Mouse (Mus musculus): Measurements from ENCODE around the gene Trp53bp2.
A peak's percentile ranks its signal among the peaks of the same experiment; 100 is the strongest.

The Trp53bp2 gene

DNA sequence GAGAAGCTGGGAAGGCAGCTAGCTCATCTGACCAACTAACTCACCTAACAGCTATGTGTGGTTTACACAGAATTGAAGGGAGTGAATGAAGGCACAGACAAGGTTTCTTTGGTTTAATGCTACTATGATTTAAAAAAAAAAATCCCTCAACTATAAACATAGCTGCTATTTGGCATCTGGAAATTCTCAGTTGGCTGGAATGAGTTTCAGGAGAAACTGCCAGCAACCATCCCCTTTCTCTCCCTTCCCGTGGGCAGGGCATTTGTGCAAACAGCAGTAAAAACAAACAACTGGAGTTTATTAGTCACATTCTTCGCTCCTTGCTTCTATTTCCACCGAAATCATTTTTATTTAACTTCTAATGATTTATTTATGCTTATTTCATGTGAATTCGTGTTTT is 2.4 kb upstream of the Trp53bp2 start:
- no peak for DNase-seq (ENCODE audit: inconsistent age in 2 of 2, low spot score in 1 of 2)

DNA sequence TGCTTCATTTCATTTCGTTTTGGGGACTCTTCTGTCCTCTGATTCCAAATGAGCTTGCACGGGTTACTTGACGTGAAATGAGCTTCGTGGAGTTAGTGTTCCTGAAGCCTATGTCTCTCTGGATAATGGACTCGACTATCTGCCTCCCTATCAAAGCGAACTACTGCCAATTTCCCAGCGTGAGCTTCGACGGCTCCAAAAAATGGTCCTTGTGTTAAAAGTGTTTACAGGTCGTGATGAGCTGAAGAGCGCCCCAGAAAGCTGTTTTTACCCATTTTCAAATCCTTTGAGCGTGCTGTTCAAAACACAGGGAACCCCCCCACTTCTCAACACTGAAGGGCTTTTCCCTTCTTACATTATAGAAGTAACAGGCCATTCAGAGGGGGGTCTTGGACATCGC is 729 bp upstream of the Trp53bp2 start:
- no peak for DNase-seq (ENCODE audit: inconsistent age in 2 of 2, low spot score in 1 of 2)

DNA sequence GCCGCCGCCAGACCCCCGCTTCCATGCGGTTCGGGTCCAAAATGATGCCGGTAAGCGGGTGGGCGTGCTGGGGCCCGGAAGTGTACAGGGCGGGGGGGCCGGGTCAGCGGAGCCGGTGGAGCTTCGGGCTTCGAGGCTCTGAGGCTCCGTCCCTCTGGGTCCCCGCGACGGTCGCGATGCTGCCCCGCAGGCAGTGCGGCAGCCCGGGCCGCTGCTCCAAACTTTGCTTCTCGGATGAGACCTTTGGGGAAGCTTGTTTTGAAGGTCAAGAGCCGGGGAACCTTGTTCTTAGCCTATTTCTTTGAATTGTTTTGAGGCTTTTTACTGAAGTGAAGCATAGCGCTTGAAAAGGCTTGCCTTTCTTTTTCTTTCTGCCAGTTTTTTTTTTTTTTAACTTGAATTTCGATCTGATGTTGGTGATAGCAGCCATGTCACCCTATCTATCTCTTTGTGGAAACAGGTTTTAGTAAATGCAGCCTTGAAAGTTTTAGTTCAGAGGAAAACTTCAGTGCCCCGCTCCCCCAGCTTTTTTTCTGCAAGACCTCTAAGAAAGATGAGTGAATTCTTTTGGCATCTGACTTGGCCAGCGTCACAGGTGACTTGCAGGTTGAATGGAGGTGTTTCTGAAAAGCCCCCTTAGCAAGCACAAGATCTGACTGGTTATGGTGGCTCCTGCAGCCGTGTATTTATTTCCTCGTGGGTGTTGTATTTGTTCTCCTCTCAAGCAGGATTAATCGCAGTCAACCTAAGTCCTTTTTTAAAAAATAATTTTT is 615 bp downstream of the Trp53bp2 start:
- peak in 1 of 2 experiments; percentile 16 for DNase-seq (ENCODE audit: inconsistent age in 2 of 2, low spot score in 1 of 2)

DNA sequence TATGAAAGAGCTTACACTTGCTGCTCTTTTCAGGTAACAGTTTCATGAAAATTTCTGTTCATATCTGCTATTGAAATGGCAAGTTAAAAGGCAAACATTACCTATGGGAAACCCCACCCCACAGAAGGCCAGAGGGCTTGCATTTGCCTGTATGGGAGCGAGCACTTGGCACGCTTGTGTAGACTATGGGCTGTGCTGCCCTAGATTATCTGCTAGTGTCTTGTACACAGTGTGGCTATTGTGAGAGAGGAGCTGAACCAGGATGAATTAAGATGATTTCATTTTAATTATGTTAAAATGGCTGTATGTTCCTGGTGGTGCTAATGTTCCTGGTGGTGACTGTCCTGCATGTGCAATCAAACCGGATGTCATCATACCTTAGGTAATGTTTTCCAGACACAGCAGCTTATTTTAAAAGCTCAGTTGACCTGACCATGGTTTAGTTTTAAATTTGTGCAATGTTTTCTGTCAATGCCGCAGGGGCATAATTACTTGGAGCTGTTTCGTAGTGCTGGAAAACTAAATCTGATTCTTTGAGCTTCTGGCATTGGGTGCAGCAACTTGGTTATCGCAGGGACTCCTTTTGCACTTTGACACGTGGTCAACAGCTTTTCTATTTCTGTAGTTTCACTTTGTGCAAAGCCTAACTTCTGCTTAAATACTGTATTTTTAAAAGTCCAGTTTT is 3.8 kb downstream of the Trp53bp2 start:
- DNase-seq (ENCODE audit: inconsistent age in 2 of 2, low spot score in 1 of 2) = peak in 1 of 2 experiments; percentile 54

DNA sequence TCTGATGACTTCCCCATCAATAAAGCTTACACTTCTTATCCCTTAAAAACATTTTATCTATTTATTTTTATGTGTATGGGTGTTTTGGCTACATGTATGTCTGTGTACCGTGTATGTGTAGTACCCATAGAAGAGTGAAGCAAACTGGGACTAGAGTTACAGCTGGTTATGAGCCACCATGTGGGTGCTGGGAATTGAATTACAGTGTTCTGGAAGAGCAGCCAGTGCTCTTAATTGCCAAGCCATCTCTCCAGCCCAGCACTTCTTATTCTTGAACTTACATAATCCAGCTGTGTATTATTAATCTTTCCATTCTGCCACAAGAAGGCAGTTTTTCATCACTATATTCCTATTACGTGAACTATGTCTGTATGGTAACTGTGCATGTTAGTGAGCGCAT is 10.5 kb downstream of the Trp53bp2 start:
- DNase-seq (ENCODE audit: inconsistent age in 2 of 2, low spot score in 1 of 2) = no peak

DNA sequence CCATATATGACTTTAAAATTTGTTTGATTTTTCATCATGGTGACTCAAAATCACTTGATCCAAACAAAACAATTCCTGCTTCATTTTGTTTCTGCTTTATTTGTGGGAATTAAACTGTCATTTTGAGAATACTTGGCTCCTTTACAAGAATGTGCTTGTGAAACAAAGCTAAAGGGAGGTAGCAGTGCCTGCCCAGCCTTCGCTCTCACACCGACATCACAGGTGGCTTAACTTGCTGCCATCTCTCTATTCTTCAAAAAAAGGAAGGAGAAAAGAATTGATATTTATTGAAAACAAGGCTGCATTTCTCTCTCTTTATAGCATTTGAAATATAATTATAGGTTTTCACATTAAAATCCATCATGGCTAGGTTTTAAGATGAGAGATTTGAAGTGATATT is 15.3 kb downstream of the Trp53bp2 start:
- DNase-seq (ENCODE audit: inconsistent age in 2 of 2, low spot score in 1 of 2) = no peak

DNA sequence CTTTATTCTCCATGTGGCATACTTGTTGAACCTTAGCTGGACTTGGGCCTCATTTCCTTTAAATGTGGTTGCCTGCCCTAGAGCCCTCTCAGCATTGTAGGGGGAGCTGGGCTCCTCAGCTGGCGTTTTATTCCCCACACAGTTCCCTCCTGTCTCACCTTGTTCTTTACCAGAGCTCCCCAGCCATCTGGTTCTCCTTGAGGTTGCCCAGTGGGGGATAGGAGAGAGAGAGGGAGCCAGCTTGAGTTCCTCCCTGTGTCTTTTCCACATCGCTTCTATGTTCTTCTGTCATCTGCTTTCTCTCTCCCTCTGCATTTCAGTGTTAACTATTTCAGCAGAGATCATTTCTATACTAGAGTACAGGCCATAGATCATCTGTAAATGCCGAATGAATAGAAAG is 16.2 kb downstream of the Trp53bp2 start:
- DNase-seq (ENCODE audit: inconsistent age in 2 of 2, low spot score in 1 of 2) = no peak

DNA sequence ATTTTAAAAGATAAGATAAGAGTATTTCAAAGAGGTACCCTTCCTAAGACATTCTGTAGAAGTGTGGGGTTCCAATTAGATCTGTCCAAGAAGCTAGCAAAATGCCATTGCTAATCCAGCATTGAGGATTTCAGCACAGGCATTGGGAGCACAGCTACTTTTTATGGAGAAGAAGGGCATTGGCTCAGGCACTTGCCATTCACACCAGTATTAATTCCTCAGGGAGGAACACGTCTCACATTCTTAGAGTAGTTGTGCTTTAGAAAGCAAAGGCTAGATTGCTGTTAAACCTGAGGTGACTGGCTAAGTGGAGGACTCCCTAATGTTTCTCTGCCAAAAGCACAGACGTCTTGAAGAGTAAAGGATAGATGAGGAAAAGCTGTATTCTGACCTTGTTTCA is 17.5 kb downstream of the Trp53bp2 start:
- no peak for DNase-seq (ENCODE audit: inconsistent age in 2 of 2, low spot score in 1 of 2)

DNA sequence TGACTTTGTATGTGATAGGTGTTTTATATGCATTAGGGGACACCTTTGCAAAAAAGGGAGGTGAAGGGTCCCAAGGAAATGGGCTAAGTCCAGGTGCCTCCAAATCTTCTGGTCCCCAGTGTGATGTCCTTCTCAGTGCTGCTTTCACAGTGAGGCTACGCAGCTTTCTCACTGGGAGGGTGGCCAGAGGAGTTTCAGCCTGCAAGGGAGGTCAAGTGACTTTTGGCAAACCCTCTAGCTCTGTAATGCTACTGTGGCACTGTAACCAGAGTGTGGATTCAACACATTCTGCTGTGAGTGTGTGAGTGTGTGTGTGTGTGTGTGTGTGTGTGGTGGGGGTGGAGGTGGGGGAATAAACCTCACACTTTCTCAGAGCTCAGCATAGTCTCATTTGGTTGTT is 18.5 kb downstream of the Trp53bp2 start:
- DNase-seq (ENCODE audit: inconsistent age in 2 of 2, low spot score in 1 of 2) = peak in 1 of 2 experiments; percentile 64

DNA sequence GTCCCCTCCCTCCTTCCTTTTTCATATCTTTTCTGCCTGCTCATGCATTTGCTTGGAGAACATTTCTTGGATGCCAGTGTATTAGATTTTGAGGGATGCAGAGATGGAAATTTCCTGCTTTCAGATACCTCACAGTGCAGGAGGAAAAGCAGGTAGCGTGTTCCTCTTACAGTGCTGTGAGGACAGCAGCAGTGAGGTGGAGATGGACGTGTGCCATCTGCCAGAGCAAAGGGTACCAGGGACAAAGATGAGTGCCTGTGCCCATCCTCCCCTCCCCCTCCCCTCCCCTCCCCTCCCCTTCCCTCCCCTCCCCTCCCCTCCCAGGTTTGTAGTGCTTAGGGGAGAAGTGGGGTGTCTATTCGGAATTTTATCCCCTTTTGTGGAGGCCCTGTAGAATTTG is 20.9 kb downstream of the Trp53bp2 start:
- no peak for DNase-seq (ENCODE audit: inconsistent age in 2 of 2, low spot score in 1 of 2)

DNA sequence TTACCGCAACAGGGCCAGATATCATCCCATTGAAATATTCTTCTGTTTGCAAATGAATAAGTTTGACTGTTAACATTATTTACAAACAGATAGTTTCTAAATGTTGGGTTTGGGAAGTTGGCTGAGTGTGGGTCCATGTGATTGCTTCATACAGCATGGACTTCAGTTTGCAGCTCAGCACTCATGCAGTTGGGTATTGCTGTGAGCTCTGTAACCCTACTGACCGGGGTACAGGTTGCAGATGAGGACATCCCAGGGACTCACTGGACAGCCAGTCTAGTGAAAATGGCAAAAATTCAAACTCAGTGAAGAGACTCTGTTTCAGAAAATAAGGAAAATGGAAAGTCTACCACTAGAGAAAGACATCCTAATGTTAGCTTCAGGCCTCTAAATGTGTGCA is 21.7 kb downstream of the Trp53bp2 start:
- DNase-seq (ENCODE audit: inconsistent age in 2 of 2, low spot score in 1 of 2) = no peak

DNA sequence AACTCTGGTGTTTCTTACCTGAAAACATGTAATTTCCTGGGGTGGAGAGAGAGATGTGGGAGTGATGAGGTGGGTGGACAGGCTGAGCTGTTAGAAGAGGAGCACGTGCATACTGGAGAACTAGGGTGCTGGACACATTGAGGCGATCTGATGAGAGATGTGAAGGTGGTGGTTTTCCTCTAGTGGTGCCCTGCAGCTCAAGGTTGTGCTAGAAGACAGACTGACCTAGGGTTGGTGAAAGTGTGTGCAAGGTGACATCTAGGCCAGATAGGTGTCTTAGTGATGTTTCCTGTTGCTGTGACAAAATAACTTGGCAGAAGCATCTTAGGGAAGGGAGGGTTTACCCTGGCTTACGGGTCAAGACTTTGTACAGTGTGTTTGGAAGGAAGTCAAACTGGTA is 23.1 kb downstream of the Trp53bp2 start:
- DNase-seq (ENCODE audit: inconsistent age in 2 of 2, low spot score in 1 of 2) = no peak

DNA sequence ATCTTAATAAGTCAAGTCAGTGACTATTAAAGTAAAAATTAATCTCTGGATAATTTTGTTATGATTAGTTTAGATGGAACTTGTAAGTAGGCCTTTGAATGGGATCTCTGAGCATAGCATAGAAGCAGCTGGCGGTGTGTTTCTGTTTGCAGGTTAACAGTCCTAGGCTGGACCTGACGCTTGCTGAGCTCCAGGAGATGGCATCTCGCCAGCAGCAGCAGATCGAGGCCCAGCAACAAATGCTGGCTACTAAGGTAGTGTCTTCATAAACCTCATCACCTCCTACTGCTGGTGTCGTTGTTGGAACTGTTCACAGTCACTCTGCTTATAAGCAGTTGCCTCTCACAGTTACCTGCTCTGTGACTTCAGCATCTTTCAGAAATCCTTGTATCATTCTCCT is 27.8 kb downstream of the Trp53bp2 start:
- DNase-seq (ENCODE audit: inconsistent age in 2 of 2, low spot score in 1 of 2) = no peak

DNA sequence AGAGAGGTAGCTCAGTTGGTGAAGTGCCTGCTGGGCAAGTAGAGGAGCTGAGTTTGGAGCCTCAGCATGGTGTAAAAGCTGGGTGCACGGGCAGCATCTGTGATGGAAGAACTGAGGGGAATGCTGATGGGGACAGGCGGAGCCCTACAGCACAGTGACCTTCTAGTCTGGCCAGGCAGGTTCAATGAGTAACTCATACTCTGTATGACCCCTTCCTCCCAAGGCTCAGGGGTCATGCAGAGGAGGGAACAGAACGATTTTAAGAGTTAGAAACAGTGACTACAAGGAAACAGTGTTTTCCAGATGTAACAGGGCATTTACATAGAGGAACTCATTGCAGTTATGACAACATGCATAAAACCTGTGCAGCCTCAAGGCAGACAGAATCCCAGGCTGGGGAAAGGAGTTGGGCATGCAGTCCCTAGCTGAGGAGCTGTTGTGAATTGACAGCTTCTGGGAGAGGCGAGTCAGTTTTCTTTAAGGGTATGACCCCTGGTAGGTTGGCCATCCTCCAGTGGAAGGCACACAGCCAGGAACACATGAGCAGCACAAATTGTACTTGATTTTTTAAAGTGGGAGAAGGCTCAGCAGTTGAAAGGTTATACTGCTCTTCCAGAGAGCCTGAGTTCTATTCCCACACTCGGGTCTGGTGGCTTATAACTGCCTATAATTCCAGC is 30.7 kb downstream of the Trp53bp2 start:
- peak; percentile 83 to 85 for DNase-seq (ENCODE audit: inconsistent age in 2 of 2, low spot score in 1 of 2)

DNA sequence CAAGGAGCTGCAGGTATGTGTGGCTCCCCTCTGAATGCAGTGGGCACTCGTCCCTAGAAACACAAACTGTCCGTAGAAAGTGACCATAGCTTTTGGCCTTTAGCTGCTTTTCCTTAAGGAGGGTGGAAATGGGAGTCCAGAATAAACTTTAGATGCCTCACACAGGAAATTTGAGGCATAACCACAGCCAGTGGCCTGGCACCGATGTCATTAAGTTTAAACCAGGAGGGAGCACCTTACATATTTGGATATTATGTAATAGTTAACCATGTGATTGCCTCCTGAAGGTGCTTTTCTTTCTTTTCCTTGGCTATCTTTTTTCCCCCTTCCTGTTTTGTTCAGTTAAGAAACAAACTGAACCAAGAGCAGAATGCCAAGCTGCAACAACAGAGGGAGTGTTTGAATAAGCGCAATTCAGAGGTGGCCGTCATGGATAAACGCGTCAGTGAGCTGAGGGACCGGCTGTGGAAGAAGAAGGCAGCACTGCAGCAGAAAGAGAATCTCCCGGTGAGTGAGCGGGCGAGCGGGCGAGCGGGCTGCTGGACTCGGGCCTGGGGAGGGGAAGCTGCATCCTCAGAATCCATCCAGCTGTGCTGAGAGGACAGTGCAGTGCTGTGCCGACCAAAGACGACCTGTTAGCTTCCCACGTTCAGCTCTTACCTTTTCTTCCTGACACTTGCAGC is 33.0 kb downstream of the Trp53bp2 start:
- no peak for DNase-seq (ENCODE audit: inconsistent age in 2 of 2, low spot score in 1 of 2)

DNA sequence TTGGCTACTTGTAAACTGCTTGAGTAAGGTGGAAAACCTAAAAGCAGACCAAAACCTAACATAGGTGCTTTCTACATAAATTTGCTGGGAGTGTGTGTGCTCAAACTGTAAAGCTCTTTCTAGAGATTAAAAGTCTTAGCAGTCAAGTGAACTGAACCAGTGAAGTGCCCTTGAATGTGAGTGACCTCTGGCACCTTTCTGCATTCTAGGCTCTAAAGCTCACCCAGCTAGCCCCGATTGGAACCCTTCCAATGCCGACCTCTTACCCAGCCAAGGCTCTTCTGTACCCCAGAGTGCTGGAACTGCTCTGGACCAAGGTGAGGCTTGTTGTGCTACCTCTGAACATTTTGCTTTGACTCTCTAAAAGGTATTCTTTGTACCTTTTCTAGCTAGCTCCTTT is 35.1 kb downstream of the Trp53bp2 start:
- no peak for DNase-seq (ENCODE audit: inconsistent age in 2 of 2, low spot score in 1 of 2)

DNA sequence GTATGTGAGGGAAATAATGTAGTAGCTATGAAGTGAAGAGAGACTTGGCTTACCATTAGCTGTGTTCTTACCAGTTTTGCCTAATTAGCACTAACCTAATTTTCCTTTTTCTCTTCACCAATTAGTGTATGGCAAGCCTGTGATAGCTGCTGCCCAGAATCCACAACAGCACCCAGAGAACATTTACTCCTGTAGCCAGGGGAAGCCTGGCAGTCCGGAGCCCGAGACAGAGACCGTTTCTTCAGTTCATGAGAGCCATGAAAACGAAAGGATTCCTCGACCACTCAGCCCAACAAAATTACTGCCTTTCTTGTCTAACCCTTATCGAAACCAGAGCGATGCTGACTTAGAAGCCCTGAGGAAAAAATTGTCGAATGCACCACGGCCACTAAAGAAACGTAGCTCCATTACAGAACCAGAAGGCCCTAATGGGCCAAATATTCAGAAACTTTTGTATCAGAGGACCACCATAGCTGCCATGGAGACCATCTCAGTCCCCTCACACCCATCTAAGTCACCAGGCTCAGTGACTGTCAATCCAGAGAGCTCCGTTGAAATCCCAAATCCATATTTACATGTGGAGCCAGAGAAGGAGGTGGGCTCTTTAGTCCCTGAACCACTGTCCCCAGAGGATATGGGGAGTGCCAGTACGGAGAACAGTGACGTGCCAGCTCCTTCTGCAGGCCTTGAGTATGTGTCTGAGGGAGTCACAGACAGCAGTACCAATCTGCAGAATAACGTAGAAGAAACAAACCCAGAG is 39.5 kb downstream of the Trp53bp2 start:
- DNase-seq (ENCODE audit: inconsistent age in 2 of 2, low spot score in 1 of 2) = no peak

DNA sequence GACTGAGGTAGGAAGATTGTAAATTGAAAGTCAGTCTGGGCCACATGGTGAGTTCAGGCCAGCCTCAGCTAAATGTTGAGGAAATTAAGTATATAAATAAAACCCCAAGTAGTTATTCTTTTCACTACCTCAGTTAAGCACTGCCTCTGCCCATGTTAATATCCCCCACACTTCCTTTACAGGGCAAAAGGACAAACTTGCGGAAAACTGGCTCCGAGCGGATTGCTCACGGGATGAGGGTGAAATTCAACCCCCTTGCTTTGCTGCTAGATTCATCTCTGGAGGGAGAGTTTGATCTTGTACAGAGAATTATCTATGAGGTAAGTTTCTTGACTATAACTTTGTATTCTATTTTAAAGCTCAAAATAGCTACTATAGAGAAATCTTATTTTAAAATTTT is 43.5 kb downstream of the Trp53bp2 start:
- DNase-seq (ENCODE audit: inconsistent age in 2 of 2, low spot score in 1 of 2) = no peak

DNA sequence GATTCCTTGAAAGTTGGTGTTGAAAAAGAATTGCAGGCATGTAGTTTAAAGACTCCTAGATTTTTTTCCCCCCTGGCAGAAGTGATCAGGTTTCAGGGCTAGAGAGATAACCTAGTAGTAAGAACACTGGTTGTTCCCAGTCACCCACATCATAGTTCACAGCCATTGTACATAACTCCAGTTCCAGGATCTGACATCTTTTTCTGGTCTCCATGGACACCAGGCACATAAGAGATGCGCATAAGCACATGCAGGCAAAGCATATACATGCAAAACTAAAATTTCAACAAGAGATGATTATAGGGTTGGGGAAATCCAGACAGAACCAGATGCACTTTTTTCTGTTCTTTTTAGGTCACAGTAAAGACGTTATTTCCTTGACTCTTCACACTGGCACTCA is 46.1 kb downstream of the Trp53bp2 start:
- DNase-seq (ENCODE audit: inconsistent age in 2 of 2, low spot score in 1 of 2) = no peak

DNA sequence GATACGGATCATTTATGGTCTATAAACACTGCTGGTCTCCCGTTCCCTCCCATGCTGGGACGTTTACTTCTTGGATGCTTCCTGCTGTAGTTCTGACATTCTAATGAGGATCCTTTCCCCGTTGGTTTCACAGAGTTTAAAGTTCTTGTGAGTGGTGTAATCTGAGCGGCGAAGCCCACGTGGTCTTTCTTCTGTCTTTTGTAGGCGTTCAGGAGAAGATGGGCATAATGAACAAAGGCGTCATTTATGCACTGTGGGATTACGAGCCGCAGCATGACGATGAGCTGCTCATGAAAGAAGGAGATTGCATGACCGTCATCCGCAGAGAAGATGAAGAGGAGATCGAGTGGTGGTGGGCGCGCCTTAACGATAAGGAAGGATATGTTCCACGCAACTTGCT is 49.6 kb downstream of the Trp53bp2 start:
- DNase-seq (ENCODE audit: inconsistent age in 2 of 2, low spot score in 1 of 2) = no peak

DNA sequence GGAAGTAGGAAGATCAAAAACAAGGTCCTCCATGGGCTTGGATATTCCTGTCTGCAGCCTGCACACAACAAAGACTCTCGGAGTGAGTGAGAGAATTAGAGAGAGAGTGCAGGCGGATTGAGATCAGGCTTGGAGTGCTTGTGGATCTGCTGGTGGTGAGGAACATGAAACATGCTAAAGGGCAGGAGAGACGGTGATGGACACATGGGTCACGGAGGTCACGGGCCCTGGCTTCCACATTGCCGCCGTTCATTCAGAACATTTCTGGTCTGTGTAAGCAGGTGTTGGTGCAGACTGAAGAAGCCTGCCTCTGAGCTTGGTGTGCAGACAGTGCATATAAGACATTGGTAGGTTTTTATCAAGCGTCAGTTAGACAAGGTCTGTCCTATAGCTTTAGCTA is 50.5 kb downstream of the Trp53bp2 start:
- no peak for DNase-seq (ENCODE audit: inconsistent age in 2 of 2, low spot score in 1 of 2)
